Mouse (Mus musculus): ENCODE measurements at regions not wholly inside any gene's neighbourhood (a gene's known extent, or its start where the extent isn't known, plus 50 kb on each side); places are given as distances from the start of the nearest gene placed in this dataset.

- H3K4me2 ChIP-seq, result no peak overlapping the region
- H3K27me3 ChIP-seq, result peaks cover 21% of the 10 kb centered on the region
- no peaks in the 10 kb centered on the region for H3K36me3 ChIP-seq
- ATAC-seq (ENCODE audit: low FRiP score), result no peak
- H3K9ac ChIP-seq, result no peak overlapping the region
- H3K9me3 ChIP-seq, result no peaks in the 10 kb centered on the region
- peaks cover 35% of the 10 kb centered on the region for H3K4me1 ChIP-seq (replicated peaks)
- no peak overlapping the region for H3K4me3 ChIP-seq
- peak overlapping the region; percentile 81 for H3K27ac ChIP-seq
- 67% methylated on average over 10 of the region's 10 CpGs for WGBS
These were observed 373.2 kb downstream of the Cog6 start for GRCm38 (mm10) chr3:52643796-52644177.

- peak overlapping the region; percentile 81 for H3K27ac ChIP-seq
- 37% methylated on average over 9 of the region's 9 CpGs for WGBS
- H3K9ac ChIP-seq, result no peak overlapping the region
These were observed 373.9 kb downstream of the Cog6 start for GRCm38 (mm10) chr3:52643100-52643551.

GRCm38 (mm10) chr3:52641226-52642181, 373.4 kb downstream of the Foxo1 start:
- H3K4me1 ChIP-seq (replicated peaks), result peaks cover 37% of the 10 kb centered on the region
- 76% methylated on average over 10 of the region's 10 CpGs for WGBS
- H3K27ac ChIP-seq, result no peak overlapping the region
- H3K27me3 ChIP-seq, result peaks cover 3% of the 10 kb centered on the region; the same call in 1 of the 2 replicates
- no peaks in the 10 kb centered on the region for H3K36me3 ChIP-seq
- no peak overlapping the region for H3K9ac ChIP-seq
- no peak for ATAC-seq (ENCODE audit: low FRiP score)
- no peak overlapping the region for H3K4me3 ChIP-seq
- H3K4me2 ChIP-seq, result no peak overlapping the region
- H3K9me3 ChIP-seq, result no peaks in the 10 kb centered on the region

More at GRCm38 (mm10) chr3:52643100-52643551, 373.9 kb downstream of the Cog6 start:
- H3K4me1 ChIP-seq (replicated peaks), result peaks cover 37% of the 10 kb centered on the region
- no peak overlapping the region for H3K4me3 ChIP-seq
- H3K4me2 ChIP-seq, result no peak overlapping the region
- no peaks in the 10 kb centered on the region for H3K36me3 ChIP-seq
- peaks cover 16% of the 10 kb centered on the region for H3K27me3 ChIP-seq
- no peak for ATAC-seq (ENCODE audit: low FRiP score)
- no peaks in the 10 kb centered on the region for H3K9me3 ChIP-seq

- no peak overlapping the region for H3K9ac ChIP-seq
- no peak for ATAC-seq (ENCODE audit: low FRiP score)
- 66% methylated on average over 16 of the region's 16 CpGs for WGBS
- peaks cover 3% of the 10 kb centered on the region; the same call in 1 of the 2 replicates for H3K27me3 ChIP-seq
- no peak overlapping the region for H3K27ac ChIP-seq
- H3K4me1 ChIP-seq (replicated peaks), result peaks cover 37% of the 10 kb centered on the region
- H3K9me3 ChIP-seq, result no peaks in the 10 kb centered on the region
- no peak overlapping the region for H3K4me2 ChIP-seq
- H3K36me3 ChIP-seq, result no peaks in the 10 kb centered on the region
- H3K4me3 ChIP-seq, result no peak overlapping the region
These were observed 372.4 kb downstream of the Foxo1 start for GRCm38 (mm10) chr3:52640250-52641147.

- H3K27ac ChIP-seq, result no peak overlapping the region
- WGBS, result 69% methylated on average over 5 of the region's 5 CpGs
- no peak overlapping the region for H3K4me3 ChIP-seq
- H3K27me3 ChIP-seq, result peaks cover 3% of the 10 kb centered on the region; the same call in 1 of the 2 replicates
- ATAC-seq (ENCODE audit: low FRiP score), result no peak
- peaks cover 31% of the 10 kb centered on the region for H3K4me1 ChIP-seq (replicated peaks)
- no peak overlapping the region for H3K4me2 ChIP-seq
- no peaks in the 10 kb centered on the region for H3K36me3 ChIP-seq
- H3K9me3 ChIP-seq, result no peaks in the 10 kb centered on the region
- H3K9ac ChIP-seq, result no peak overlapping the region
These were observed 370.7 kb downstream of the Foxo1 start for GRCm38 (mm10) chr3:52638816-52639215.

GRCm38 (mm10) chr3:52634353-52634752, 366.2 kb downstream of the Foxo1 start:
- WGBS, result 48% methylated on average over 6 of the region's 6 CpGs
- no peak overlapping the region for H3K27ac ChIP-seq
- H3K27me3 ChIP-seq, result 0 out of 2 replicates have a peak, but pooled peaks cover 6% of the 10 kb centered on the region
- no peak overlapping the region for H3K4me2 ChIP-seq
- no peak overlapping the region for H3K4me3 ChIP-seq
- ATAC-seq (ENCODE audit: low FRiP score), result no peak
- no peaks in the 10 kb centered on the region for H3K9me3 ChIP-seq
- no peak overlapping the region for H3K9ac ChIP-seq
- peaks cover 22% of the 10 kb centered on the region for H3K4me1 ChIP-seq (replicated peaks)
- H3K36me3 ChIP-seq, result no peaks in the 10 kb centered on the region

- Histone ChIP-seq H3K9me3 (no peaks in the 10 kb centered on the region), H3K9ac (no peak overlapping the region), H3K27me3 (0 out of 2 replicates have a peak, but pooled peaks cover 6% of the 10 kb centered on the region), H3K4me1 (replicated peaks) (peaks cover 17% of the 10 kb centered on the region), H3K36me3 (no peaks in the 10 kb centered on the region), H3K4me3 (no peak overlapping the region), H3K4me2 (no peak overlapping the region), H3K27ac (no peak overlapping the region)
- no peak for ATAC-seq (ENCODE audit: low FRiP score)
- WGBS, result 73% methylated on average over 15 of the region's 15 CpGs
These were observed 365.5 kb downstream of the Foxo1 start for GRCm38 (mm10) chr3:52633491-52634100.

GRCm38 (mm10) chr3:52632635-52633034, 364.5 kb downstream of the Foxo1 start:
- no peak overlapping the region for H3K9ac ChIP-seq
- ATAC-seq (ENCODE audit: low FRiP score), result no peak
- peaks cover 17% of the 10 kb centered on the region for H3K4me1 ChIP-seq (replicated peaks)
- no peak overlapping the region for H3K4me2 ChIP-seq
- no peak overlapping the region for H3K4me3 ChIP-seq
- H3K36me3 ChIP-seq, result no peaks in the 10 kb centered on the region
- H3K27ac ChIP-seq, result no peak overlapping the region
- H3K27me3 ChIP-seq, result 0 out of 2 replicates have a peak, but pooled peaks cover 6% of the 10 kb centered on the region
- WGBS, result 81% methylated on average over 2 of the region's 2 CpGs
- H3K9me3 ChIP-seq, result no peaks in the 10 kb centered on the region

GRCm38 (mm10) chr3:52630209-52630608, 362.1 kb downstream of the Foxo1 start:
- Histone ChIP-seq H3K9me3 (no peaks in the 10 kb centered on the region), H3K27me3 (0 out of 2 replicates have a peak, but pooled peaks cover 8% of the 10 kb centered on the region), H3K4me3 (no peak overlapping the region), H3K4me1 (replicated peaks) (peaks cover 17% of the 10 kb centered on the region), H3K9ac (no peak overlapping the region), H3K36me3 (no peaks in the 10 kb centered on the region), H3K4me2 (no peak overlapping the region), H3K27ac (no peak overlapping the region)
- 86% methylated on average over 5 of the region's 5 CpGs for WGBS
- ATAC-seq (ENCODE audit: low FRiP score), result no peak

- no peaks in the 10 kb centered on the region for H3K36me3 ChIP-seq
- WGBS, result 53% methylated on average over 1 of the region's 1 CpGs
- no peak overlapping the region for H3K4me2 ChIP-seq
- H3K4me1 ChIP-seq (replicated peaks), result no peaks in the 10 kb centered on the region; the same call in 1 of the 2 replicates
- 0 out of 2 replicates have a peak, but pooled peaks cover 3% of the 10 kb centered on the region for H3K27me3 ChIP-seq
- no peak for ATAC-seq (ENCODE audit: low FRiP score)
- H3K4me3 ChIP-seq, result no peak overlapping the region
- H3K27ac ChIP-seq, result no peak overlapping the region
- no peak overlapping the region for H3K9ac ChIP-seq
- H3K9me3 ChIP-seq, result no peaks in the 10 kb centered on the region
These were observed 357.0 kb downstream of the Foxo1 start for GRCm38 (mm10) chr3:52625125-52625524.

GRCm38 (mm10) chr3:52622530-52622929, 354.4 kb downstream of the Foxo1 start:
- H3K4me2 ChIP-seq, result no peak overlapping the region
- ATAC-seq (ENCODE audit: low FRiP score), result no peak
- 90% methylated on average over 8 of the region's 8 CpGs for WGBS
- H3K27me3 ChIP-seq, result 0 out of 2 replicates have a peak, but pooled peaks cover 3% of the 10 kb centered on the region
- no peaks in the 10 kb centered on the region for H3K36me3 ChIP-seq
- H3K27ac ChIP-seq, result no peak overlapping the region
- H3K4me3 ChIP-seq, result no peak overlapping the region
- no peak overlapping the region for H3K9ac ChIP-seq
- no peaks in the 10 kb centered on the region; the same call in 1 of the 2 replicates for H3K4me1 ChIP-seq (replicated peaks)
- H3K9me3 ChIP-seq, result no peaks in the 10 kb centered on the region

All from hindbrain, embryonic 13.5 days (tissue).